Mouse (Mus musculus) spleen, embryonic (tissue): ENCODE data around the gene Pithd1.

Source experiments
- CTCF ChIA-PET: fragments of 350-600 bp; sonication (Branson Sonifier 250); formaldehyde crosslinking; loops from one replicate; lab custom pipeline; 2022; lab: Charles Lee

The Pithd1 gene

GRCm38 (mm10) chr4:135986943-135987710 lies at the start of gene Pithd1:
Pithd1 (minus strand) TSS chr4:135987264.
- CTCF ChIA-PET: interaction anchor here (0.7 kb wide), 2 partner anchors 21 to 831 kb away, joined by 3 read pairs; no protein-coding TSS in a partner anchor

GRCm38 (mm10) chr4:136035078-136035477 lies 48.0 kb upstream of the Pithd1 start:
- CTCF ChIA-PET: interaction anchor here (0.6 kb wide), 2 partner anchors 17 to 140 kb away, joined by 3 to 7 read pairs; no protein-coding TSS in a partner anchor

- CTCF ChIA-PET: interaction anchor here (0.6 to 1.3 kb wide), 2 partner anchors 13 to 18 kb away, joined by 3 to 6 read pairs; no protein-coding TSS in a partner anchor
These were observed 46.2 kb upstream of the Pithd1 start for GRCm38 (mm10) chr4:136033231-136033630.

GRCm38 (mm10) chr4:136030968-136031909 lies 44.2 kb upstream of the Pithd1 start:
- CTCF ChIA-PET: interaction anchor here (0.9 kb wide), 1 partner anchor 10 kb away, joined by 3 read pairs; no protein-coding TSS in a partner anchor

GRCm38 (mm10) chr4:136028689-136029088 lies 41.6 kb upstream of the Pithd1 start:
- CTCF ChIA-PET: no interaction called here

GRCm38 (mm10) chr4:136028132-136028564 lies 41.1 kb upstream of the Pithd1 start:
- CTCF ChIA-PET: no interaction called here

GRCm38 (mm10) chr4:136027416-136028131 lies 40.5 kb upstream of the Pithd1 start:
- CTCF ChIA-PET: no interaction called here

GRCm38 (mm10) chr4:136025350-136025749 lies 38.3 kb upstream of the Pithd1 start:
- CTCF ChIA-PET: no interaction called here

GRCm38 (mm10) chr4:136022924-136023323 lies 35.9 kb upstream of the Pithd1 start:
- CTCF ChIA-PET: no interaction called here

GRCm38 (mm10) chr4:136021549-136022047 lies 34.5 kb upstream of the Pithd1 start, which contains the start of gene Eloa:
Eloa (minus strand) TSS chr4:136021763.
- CTCF ChIA-PET: no interaction called here

- CTCF ChIA-PET: no interaction called here
These were observed 33.9 kb upstream of the Pithd1 start for GRCm38 (mm10) chr4:136020743-136021548.

- CTCF ChIA-PET: interaction anchor here (0.6 to 1.1 kb wide), 4 partner anchors 10 to 141 kb away, joined by 3 to 7 read pairs (median 4); no protein-coding TSS in a partner anchor
These were observed 29.1 kb upstream of the Pithd1 start for GRCm38 (mm10) chr4:136016059-136016602.

- CTCF ChIA-PET: interaction anchor here (0.6 kb wide), 1 partner anchor 18 kb away, joined by 11 read pairs; no protein-coding TSS in a partner anchor
These were observed 23.5 kb upstream of the Pithd1 start for GRCm38 (mm10) chr4:136010586-136010985.

- CTCF ChIA-PET: interaction anchor here (0.7 kb wide), 1 partner anchor 38 kb away, joined by 8 read pairs; no protein-coding TSS in a partner anchor
These were observed 21.9 kb upstream of the Pithd1 start for GRCm38 (mm10) chr4:136008782-136009447.

- CTCF ChIA-PET: interaction anchor here (0.6 kb wide), 1 partner anchor 10 kb away, joined by 5 read pairs; no protein-coding TSS in a partner anchor
These were observed 19.8 kb upstream of the Pithd1 start for GRCm38 (mm10) chr4:136006821-136007220.

- CTCF ChIA-PET: no interaction called here
These were observed 17.9 kb upstream of the Pithd1 start for GRCm38 (mm10) chr4:136004921-136005320.

- CTCF ChIA-PET: no interaction called here
These were observed 17.1 kb upstream of the Pithd1 start for GRCm38 (mm10) chr4:136004107-136004675.

- CTCF ChIA-PET: no interaction called here
These were observed 8.1 kb upstream of the Pithd1 start for GRCm38 (mm10) chr4:135995118-135995517.
